Mouse (Mus musculus): ENCODE results near the gene Tle2.

DNA sequence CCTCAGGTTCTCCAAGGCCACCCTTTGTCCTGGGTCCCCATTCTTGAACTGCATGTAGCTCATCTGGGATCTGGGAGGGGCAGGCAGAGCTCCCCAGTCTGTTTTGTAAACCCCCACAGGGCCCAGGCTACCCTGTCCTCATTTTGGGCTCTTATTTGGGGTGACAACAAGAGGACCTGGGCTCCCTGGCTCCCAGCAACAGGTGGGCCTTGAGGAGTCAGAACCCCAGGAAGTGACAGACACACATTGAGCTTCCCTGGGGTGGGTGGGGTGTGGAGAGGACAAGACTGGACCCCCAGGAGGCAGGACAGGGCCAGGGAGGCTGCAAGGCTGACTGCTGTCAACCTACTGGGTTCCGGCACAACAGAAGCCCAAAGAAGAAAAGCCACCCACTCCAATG lies 30.7 kb upstream of the Tle2 start:
- TF ChIP-seq CTCF (conservative IDR thresholded peaks at IDR 0.05; ENCODE audit: insufficient read depth, insufficient read length, low read depth, low read length) (no peak), POLR2A (IDR thresholded peaks at IDR 0.05; ENCODE audit: low read depth, low read length) (no peak)
